Mouse (Mus musculus): Measurements from ENCODE around the gene Col3a1. TPM values are rescaled to one million over a fixed set of nuclear protein-coding genes. Genes with fewer than 3 reads are reported as not detected.

Col3a1 gene
- polyA plus RNA-seq, 1 experiment from 2014 or later = 226 TPM

- H3K4me3 ChIP-seq (replicated peaks; ENCODE audit: low read depth, low read length) = no peak overlapping the region
- no peak overlapping the region for H3K4me2 ChIP-seq (ENCODE audit: low read length)
- H3K27ac ChIP-seq (replicated peaks; ENCODE audit: low read depth, low read length) = no peak overlapping the region
- no peak overlapping the region for H3K9ac ChIP-seq (replicated peaks; ENCODE audit: low read length)
- WGBS = 83% methylated on average over 2 of the region's 2 CpGs
- no peaks in the 10 kb centered on the region for H3K9me3 ChIP-seq (ENCODE audit: control insufficient read depth, low read length)
- DNase-seq (no peak), ATAC-seq (ENCODE audit: low FRiP score, low TSS enrichment) (no peak)
- no peaks in the 10 kb centered on the region for H3K4me1 ChIP-seq (ENCODE audit: control insufficient read depth, insufficient read depth, low read length)
- no peaks in the 10 kb centered on the region for H3K36me3 ChIP-seq (ENCODE audit: control insufficient read depth, insufficient read depth, low read length)
- H3K27me3 ChIP-seq (ENCODE audit: control insufficient read depth, insufficient read depth, low read length) = no peaks in the 10 kb centered on the region
Observed at GRCm38 (mm10) chr1:45359673-45360072, 48.3 kb downstream of the Col3a1 start.

GRCm38 (mm10) chr1:45363274-45363673 lies 51.9 kb downstream of the Col3a1 start:
- DNase-seq (no peak), ATAC-seq (ENCODE audit: low FRiP score, low TSS enrichment) (no peak)
- 98% methylated on average over 2 of the region's 2 CpGs for WGBS
- no peaks in the 10 kb centered on the region for H3K9me3 ChIP-seq (ENCODE audit: control insufficient read depth, low read length)
- no peak overlapping the region for H3K27ac ChIP-seq (replicated peaks; ENCODE audit: low read depth, low read length)
- no peak overlapping the region for H3K9ac ChIP-seq (replicated peaks; ENCODE audit: low read length)
- no peak overlapping the region for H3K4me3 ChIP-seq (replicated peaks; ENCODE audit: low read depth, low read length)
- H3K36me3 ChIP-seq (ENCODE audit: control insufficient read depth, insufficient read depth, low read length) = no peaks in the 10 kb centered on the region
- no peaks in the 10 kb centered on the region for H3K4me1 ChIP-seq (ENCODE audit: control insufficient read depth, insufficient read depth, low read length)
- H3K4me2 ChIP-seq (ENCODE audit: low read length) = no peak overlapping the region
- no peaks in the 10 kb centered on the region for H3K27me3 ChIP-seq (ENCODE audit: control insufficient read depth, insufficient read depth, low read length)

GRCm38 (mm10) chr1:45365427-45365826 lies 54.1 kb downstream of the Col3a1 start:
- 0 out of 2 replicates have a peak, but pooled peaks cover 6% of the 10 kb centered on the region for H3K9me3 ChIP-seq (ENCODE audit: control insufficient read depth, low read length)
- WGBS = 67% methylated on average over 1 of the region's 1 CpGs
- no peak overlapping the region for H3K9ac ChIP-seq (replicated peaks; ENCODE audit: low read length)
- H3K27me3 ChIP-seq (ENCODE audit: control insufficient read depth, insufficient read depth, low read length) = no peaks in the 10 kb centered on the region
- no peaks in the 10 kb centered on the region for H3K36me3 ChIP-seq (ENCODE audit: control insufficient read depth, insufficient read depth, low read length)
- no peak overlapping the region for H3K27ac ChIP-seq (replicated peaks; ENCODE audit: low read depth, low read length)
- H3K4me3 ChIP-seq (replicated peaks; ENCODE audit: low read depth, low read length) = no peak overlapping the region
- H3K4me1 ChIP-seq (ENCODE audit: control insufficient read depth, insufficient read depth, low read length) = no peaks in the 10 kb centered on the region
- DNase-seq (no peak), ATAC-seq (ENCODE audit: low FRiP score, low TSS enrichment) (no peak)
- H3K4me2 ChIP-seq (ENCODE audit: low read length) = no peak overlapping the region

- Histone ChIP-seq H3K9ac (replicated peaks; ENCODE audit: low read length) (no peak overlapping the region), H3K4me1 (ENCODE audit: control insufficient read depth, insufficient read depth, low read length) (no peaks in the 10 kb centered on the region), H3K4me3 (replicated peaks; ENCODE audit: low read depth, low read length) (no peak overlapping the region), H3K4me2 (ENCODE audit: low read length) (no peak overlapping the region), H3K27ac (replicated peaks; ENCODE audit: low read depth, low read length) (no peak overlapping the region), H3K9me3 (ENCODE audit: control insufficient read depth, low read length) (no peaks in the 10 kb centered on the region), H3K27me3 (ENCODE audit: control insufficient read depth, insufficient read depth, low read length) (no peaks in the 10 kb centered on the region), H3K36me3 (ENCODE audit: control insufficient read depth, insufficient read depth, low read length) (no peaks in the 10 kb centered on the region)
- WGBS = 93% methylated on average over 7 of the region's 7 CpGs
- ATAC-seq (ENCODE audit: low FRiP score, low TSS enrichment) (no peak), DNase-seq (no peak)
Observed at GRCm38 (mm10) chr1:45379992-45380690, 68.8 kb downstream of the Col3a1 start.

GRCm38 (mm10) chr1:45381866-45382265 lies 70.5 kb downstream of the Col3a1 start:
- Histone ChIP-seq H3K9me3 (ENCODE audit: control insufficient read depth, low read length) (no peaks in the 10 kb centered on the region), H3K36me3 (ENCODE audit: control insufficient read depth, insufficient read depth, low read length) (no peaks in the 10 kb centered on the region), H3K4me1 (ENCODE audit: control insufficient read depth, insufficient read depth, low read length) (no peaks in the 10 kb centered on the region), H3K27me3 (ENCODE audit: control insufficient read depth, insufficient read depth, low read length) (no peaks in the 10 kb centered on the region), H3K4me3 (replicated peaks; ENCODE audit: low read depth, low read length) (no peak overlapping the region), H3K4me2 (ENCODE audit: low read length) (no peak overlapping the region), H3K27ac (replicated peaks; ENCODE audit: low read depth, low read length) (no peak overlapping the region), H3K9ac (replicated peaks; ENCODE audit: low read length) (no peak overlapping the region)
- ATAC-seq (ENCODE audit: low FRiP score, low TSS enrichment) = no peak
- no peak for DNase-seq
- WGBS = 97% methylated on average over 2 of the region's 2 CpGs

Small RNA genes within 50 kb of the gene (microRNA-seq; reads per million reads assigned to microRNA genes)
- not detected for gene Gm47302

Other genes with a start within 250 kb of the Col3a1 start
- gene Col5a2, start 191.7 kb downstream of the Col3a1 start, polyA plus RNA-seq (2014; fragmentation: Nextera tagmentation; extraction: Ambion mirVana) = 4.7 and 12.4 TPM in 2 replicates